Mouse (Mus musculus): ENCODE measurements at regions not wholly inside any gene's neighbourhood (a gene's known extent, or its start where the extent isn't known, plus 50 kb on each side); places are given as distances from the start of the nearest gene placed in this dataset.
"Not testable (repeated sequence)": the region's sequence is repeated elsewhere in the genome, so short reads cannot be mapped to it uniquely, and the experiment has no call there.

DNA sequence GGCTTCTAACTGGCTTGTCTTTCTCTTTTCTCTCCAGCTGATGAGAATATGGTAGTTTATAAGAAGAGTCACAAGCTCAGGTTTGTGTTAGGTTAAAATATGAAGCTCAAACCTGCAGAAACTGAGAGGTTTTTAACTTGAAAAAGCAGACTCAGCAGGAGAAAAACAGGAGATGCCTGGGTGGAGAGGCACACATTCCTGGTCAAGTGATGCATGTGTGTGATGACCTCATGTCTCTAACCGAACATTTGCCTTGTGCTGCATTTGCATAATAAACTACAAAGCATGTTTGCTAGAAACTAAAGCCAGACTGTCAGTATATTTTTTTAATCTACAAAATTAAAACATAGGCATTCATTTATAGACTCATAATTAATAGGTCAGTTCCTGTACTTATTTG lies 182.2 kb upstream of the Ctso start:
- DNase-seq, result no peak

DNA sequence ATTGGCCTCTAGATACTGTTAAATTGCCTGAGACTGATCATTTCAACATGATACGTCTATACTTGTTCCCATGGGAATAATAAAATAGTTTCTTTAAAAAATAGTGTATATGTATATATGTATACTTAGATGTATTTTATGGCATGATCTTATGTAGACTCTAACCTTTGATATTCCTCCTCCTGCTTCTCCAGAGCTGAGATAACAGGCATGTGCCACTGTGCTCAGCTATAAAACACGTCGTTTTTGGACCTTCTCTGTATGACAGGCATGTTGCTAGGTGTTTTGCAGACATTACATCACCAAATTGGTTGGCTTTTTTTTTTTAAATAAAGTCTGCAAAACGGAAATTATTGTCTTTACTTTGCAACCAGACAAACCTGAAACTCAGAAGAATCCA lies 179.4 kb upstream of the Ctso start:
- DNase-seq, result no peak

GRCm38 (mm10) chr3:81760383-81760782 lies 172.0 kb upstream of the Ctso start:
- DNase-seq, result no peak

- no peak for DNase-seq
Observed at GRCm38 (mm10) chr3:81760914-81761313, 171.5 kb upstream of the Ctso start.

GRCm38 (mm10) chr3:81771812-81772211 lies 160.6 kb upstream of the Ctso start:
- no peak for DNase-seq

- DNase-seq, result no peak
Observed at GRCm38 (mm10) chr3:81773012-81773411, 159.4 kb upstream of the Ctso start.

DNA sequence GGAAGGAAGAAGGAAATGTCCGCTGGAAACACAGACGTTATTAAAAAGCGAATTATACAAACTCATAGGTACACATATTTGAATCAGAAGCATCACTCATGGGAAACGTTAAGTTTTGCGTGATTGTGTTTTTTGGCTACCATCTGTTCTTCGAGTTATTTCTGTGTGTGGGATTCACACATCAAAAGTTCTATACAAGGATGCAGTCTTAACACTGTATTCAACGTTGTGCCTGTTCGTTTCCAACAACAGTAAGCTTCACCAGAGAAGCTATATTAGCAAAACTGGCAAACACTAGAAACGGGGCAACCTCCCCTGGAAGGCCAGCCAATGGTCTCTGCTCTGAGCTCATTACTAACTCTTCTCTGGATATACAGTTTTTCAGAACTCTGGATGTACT lies 150.3 kb upstream of the Ctso start:
- DNase-seq, result no peak

DNA sequence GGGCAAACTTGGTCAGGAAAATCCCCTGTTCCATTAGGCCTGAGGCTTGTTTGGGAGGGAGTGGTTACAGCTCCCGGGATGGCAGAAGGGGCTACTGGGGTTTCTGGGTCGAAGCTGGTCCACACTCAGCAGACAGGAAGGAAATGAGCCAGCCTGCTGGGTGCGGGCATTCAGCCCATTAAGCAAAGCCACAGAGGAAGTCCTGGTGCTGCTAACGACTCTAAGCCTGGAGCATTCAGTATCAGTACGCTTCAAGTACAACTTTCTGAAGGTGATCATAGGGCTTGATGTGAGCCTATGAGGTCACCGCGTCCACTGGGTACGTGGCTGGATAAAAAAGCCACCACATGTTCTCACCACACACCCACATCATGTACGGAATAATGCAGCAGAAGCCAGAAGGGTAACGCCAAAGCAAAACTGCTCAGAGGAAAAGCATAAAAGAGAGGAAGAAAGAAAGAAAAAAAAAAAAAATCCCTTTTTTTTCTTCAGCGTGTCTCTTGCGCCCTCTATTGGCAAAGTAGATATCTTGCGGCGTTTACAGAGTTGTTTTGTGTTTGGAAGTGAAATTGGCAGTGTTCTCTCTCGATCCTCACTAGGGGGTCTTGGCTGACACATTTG lies 149.4 kb upstream of the Ctso start:
- peak; percentile 24 to 39 for DNase-seq

DNA sequence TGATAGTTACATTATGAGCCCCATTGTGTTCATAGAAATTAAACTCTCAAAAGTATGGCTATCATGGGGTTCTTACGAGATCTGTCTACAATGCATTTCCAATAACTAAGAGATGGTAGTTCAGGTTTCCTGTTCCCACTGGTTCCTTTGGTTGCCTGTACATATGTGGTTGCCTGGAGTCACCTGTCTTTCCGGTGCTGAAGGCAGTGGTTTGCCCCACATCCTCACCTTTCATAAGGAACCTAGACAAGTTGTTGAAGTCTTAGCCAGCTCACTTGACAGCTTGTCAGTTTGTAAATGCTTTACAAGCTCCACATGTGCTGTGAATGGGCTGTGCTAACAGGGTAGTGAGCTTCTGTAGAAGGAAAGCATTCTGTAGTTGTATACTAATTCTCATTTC lies 143.5 kb upstream of the Ctso start:
- no peak for DNase-seq

DNA sequence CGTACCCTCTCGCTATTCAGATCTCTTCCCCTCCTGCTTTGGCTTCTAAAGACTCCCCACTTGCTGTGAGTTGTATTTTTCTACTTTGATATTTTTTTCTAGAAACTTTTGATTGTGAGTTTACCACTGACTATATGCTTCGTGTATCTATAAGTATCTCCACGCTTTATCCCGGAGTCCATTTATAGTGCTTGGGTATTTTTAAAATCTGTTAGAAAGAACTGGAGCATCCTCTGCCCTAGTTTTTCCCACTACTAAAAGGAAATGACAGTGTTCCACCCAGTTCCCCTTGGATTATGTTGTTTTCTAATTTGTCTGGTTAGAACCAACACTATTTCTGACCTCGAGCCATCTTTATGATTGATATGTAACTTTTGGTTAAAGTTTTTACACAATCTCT lies 142.7 kb upstream of the Ctso start:
- no peak for DNase-seq

DNA sequence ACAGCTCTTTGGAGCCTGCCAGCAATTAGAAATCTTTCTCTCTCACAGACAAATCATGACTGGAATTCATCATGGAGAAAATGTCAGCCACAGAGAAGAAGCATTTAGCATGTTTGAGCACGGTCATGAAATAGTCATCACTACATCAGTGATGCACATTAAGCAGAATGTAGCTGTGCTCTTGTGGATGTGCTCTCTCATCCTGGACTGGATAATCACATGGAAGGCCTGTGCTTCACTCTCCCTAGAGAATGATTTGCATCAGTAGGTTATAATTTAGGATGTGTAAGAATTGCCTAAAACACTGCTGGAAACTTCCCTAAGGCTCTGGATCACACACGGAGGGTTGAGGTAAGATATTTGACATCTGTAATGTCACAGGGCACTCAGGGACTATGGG lies 130.3 kb upstream of the Ctso start:
- no peak for DNase-seq

- no peak for DNase-seq
Observed at GRCm38 (mm10) chr3:81805745-81806144, 126.7 kb upstream of the Ctso start.

DNA sequence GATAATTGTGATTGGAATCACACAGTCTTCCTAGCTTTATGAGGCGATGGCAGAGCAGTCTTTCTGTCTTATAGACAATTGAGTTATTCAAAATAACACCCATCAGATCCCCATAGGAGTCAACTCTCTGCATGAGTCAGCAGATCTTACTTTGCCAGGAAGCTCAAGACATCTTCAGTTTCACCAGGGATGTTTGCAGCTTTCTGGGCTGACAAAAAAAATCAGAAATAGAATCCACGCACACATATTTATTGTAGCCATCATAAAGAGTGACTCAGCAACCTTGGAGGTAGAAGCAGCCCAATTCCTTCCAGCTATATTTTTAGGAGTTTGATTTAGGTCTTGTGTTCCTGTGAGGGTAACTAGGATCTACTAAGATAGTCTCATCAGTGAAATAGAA lies 122.8 kb upstream of the Ctso start:
- no peak for DNase-seq

GRCm38 (mm10) chr3:81820304-81820703 lies 112.1 kb upstream of the Ctso start:
- DNase-seq, result no peak

DNA sequence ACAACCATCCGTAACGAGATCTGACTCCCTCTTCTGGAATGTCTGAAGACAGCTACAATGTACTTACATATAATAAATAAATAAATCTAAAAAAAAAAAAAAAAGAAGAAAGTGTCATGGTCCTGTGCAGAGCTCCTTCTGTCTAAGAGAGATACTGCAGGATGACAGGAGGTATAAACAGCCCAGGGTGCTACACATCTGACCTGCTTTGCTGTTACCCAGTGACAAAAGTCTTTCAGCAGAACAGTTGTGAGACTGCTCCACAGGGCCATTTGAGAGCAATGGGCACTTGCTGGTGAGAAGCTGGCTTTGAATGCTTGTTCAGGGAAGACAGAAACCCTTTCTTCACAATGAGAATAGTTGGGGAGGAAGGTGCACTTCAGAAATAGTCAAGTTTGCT lies 102.9 kb upstream of the Ctso start:
- DNase-seq, result no peak

DNA sequence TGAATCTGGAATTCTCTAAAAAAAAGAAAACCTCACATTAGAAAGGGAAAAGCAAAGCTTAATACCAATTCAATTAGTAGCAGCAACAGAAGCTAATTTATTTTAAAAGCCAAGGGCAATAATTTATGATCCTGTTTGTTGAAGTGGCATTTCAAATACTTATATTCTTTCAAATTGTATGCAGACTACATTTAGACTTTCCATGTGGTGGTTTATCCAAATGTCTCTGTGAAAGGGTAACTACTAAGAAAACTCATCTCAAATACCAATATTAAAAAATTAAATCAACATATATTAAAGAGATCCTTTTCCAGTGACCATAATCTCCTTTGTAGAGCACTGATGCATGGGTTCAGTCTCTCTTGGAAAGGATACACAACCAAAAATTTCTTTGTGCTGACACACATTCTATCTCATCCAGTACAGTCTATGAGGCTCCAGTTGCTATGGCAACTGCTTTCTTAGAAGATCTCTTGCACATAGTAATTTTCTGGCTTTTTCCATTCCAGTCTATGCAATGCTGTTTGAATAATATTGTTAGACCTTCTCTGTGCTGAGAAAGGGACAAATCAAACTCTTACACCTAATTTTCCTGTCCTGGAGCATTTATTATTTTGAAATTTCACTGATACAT lies 102.3 kb upstream of the Ctso start:
- no peak for DNase-seq

DNA sequence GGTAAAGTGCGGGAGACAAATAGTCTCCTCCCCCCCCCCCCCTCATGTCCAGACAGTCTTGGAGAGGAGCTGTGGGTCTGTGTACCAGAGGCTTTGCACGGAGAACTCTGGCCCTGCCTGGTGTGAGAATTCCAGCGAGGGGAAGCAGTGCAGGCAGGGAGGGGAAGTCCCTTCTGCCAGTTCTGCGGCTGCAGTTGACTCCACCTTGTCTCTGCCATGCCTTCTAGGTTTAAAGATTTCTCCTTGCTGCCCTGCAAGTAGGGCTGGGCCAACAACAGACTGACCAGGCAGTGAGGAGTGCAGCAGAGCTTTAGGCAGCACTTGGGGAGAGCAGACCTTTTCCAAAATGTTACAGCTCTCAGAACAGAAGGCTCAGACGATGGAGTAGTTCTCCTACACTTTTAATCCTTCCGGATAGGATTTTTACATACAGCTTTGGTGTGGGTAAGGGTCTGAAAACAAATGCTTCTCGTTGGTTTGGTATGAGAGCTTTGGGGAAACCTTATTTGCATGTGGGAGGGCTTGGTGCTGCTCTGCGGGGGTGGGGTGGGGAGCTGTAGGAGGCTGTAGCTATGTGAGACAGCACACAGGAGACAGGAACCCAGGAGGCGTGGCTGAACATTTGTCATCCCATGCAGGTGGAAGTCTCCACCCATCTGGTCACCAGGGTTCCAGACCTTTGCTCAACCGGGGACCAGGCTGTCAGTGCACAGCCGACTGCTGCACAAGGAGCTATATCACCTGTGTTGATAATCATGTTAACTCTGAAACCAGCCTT lies 96.8 kb upstream of the Ctso start:
- peak in 1 of 2 experiments; percentile 3 for DNase-seq

GRCm38 (mm10) chr3:81836478-81836877 lies 95.9 kb upstream of the Ctso start:
- no peak for DNase-seq

GRCm38 (mm10) chr3:81838121-81838520 lies 94.3 kb upstream of the Ctso start:
- DNase-seq, result not testable (repeated sequence)

- DNase-seq, result no peak
Observed at GRCm38 (mm10) chr3:81864487-81864886, 67.9 kb upstream of the Ctso start.
